Mouse (Mus musculus): ENCODE data around the gene Zc3h10. TPM values are rescaled to one million over a fixed set of nuclear protein-coding genes. Genes with fewer than 3 reads are reported as not detected.

Gene Zc3h10
- total RNA-seq (2021) = 10 to 100 TPM in 1 of 2 experiments, 1 to 10 TPM in 1; 9.1 to 12.0 TPM
- long read RNA-seq, experiment 1, transcript Zc3h10-201 (3 exons, 3,721 nt) = major isoform, 11 of 15 reads
- long read RNA-seq, experiment 1, partial matches to known transcripts = 1 of 15 reads
- long read RNA-seq, experiment 1, other reads (novel, unspliced or antisense) = 3 of 15 reads
- long read RNA-seq, experiment 2, transcript Zc3h10-201 (3 exons, 3,721 nt) = major isoform, 7 of 22 reads
- long read RNA-seq, experiment 2, partial matches to known transcripts = 0 of 22 reads
- long read RNA-seq, experiment 2, other reads (novel, unspliced or antisense) = 12 of 22 reads

DNA sequence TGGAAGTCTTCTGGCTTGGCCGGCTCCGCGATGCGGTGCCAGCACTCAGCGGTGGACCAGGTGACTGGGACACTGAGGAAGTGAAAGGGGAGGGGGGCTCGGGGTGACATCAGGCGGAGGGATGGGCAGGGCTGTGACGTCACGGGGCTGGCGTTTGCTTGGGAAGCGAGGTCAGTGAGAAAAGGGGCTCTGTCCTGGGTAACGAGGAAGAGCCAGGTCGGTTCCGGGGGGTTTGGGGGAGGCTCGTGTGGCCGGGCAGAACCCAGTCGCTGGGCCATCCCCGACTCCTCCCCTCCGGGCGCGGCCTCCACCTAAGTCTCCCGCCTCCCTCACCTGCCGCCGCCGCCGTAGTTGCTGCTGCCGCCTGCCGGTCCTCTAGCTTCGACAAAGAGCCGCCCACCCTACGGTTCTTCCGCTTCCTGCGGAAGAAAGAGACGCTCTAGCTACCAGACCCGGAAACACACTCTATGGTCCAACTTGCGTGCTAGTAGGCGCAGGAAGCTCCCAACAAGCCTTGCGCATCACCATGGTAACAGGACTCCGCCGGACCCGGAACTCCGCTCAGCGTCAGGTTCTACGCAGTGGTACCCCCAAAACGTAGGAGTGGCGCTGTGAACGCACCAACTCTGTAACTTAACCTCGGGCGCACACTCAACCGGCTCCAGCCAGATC is at the start of gene Zc3h10:
Zc3h10 (minus strand) TSS at position 414 of the 672 bp plus-strand sequence.
- DNase-seq (ENCODE audit: low spot score in 2 of 2) = peak; percentile 93 to 98

DNA sequence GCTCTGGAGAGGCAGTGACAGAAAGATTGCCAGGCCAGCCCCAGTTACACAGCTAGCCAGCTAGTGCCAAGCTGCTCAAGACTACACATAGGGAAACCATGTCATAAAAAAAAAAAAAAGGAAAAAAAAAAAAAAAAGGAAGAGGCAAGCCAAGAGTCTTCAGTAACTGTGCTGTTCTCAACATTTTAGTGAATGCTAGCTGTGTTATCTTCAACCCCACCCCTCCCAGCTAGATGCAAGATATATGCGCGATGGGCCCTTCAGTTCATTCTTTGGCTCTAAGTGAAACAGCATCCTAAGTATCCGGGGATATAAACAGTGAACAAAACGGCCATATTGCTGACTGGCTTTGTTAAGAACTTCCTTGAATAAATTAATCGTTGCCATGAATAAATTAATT is 45.2 kb upstream of the Zc3h10 start:
- DNase-seq (ENCODE audit: low spot score in 2 of 2) = no peak

DNA sequence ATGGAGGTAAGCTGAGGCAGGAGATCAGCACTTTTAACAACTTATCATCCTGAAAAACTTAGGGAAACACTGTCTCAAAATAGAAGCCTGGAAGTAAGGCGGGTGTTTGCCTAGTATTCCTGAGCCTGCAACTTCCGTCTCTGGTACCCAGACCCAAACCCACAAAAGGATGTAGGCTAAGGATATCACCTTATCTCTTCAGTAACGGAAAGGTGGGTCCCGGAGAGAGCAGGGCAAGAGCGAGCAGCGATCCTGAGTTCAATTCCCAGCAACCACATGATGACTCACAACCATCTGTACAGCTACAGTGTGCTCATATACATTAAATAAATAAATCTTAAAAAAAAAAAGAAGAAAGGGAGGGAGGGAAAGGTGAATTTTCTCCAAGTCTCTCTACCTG is 43.9 kb upstream of the Zc3h10 start:
- DNase-seq (ENCODE audit: low spot score in 2 of 2) = no peak

DNA sequence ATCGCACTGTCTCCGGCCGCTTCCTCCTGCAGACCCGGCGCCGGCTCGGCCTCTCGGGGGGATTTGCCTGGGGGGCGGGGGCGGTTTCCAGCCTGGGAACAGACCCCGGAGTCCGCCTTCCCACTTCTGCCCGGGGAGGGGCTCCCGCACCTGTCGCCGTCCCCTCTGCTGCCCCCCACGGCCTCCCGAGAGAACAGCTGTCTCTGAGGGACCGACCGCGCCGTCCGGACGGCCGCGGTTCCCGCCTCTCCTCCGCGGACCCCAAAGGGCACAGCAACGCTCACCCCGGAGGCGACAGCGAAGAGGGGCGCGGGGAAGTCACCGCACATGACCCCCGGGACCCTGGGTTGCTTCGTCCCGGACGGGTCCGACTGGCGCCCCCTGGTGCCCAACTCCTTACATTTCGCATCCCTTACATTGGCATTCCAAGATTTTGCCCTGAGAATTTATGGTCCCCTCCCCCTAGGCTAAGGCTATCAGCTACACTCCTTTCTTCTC is 42.7 kb upstream of the Zc3h10 start:
- DNase-seq (ENCODE audit: low spot score in 2 of 2) = peak; percentile 26 to 33

DNA sequence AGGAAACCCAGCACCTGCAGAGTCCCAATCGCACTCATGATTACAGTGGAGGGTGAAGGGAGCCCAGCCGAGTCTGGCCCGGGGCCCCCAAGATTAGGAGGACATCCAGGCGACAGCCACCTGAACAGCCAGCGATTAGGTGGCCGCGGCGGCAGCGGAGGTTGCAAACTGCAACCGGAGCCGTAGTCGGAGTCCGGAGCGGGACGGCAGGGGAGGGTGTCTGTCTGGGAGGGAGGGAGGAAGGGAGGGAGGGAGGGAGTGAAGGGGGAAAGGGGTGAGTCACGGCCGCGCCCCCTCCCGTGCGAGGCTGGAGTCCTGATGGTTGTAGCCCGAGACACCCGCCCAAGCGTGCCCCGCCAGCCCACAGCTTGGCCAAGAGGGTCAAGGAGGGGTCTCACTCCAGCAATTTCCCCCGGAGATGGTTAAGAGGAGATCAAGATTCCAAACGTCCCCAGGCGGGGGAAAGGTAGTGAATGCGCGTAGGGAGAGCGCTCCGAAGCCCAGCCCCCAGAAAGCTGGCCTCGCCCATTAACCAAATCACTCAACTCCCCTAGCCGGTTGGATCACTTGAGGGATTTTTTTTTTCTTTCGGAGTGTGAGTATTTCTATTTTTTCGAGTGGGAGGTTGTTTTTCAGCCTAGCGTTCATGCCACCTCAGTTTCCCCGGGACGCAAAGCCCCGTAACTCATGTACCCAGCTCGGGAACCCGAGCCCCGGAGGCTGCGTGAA is 42.1 kb upstream of the Zc3h10 start, which contains the start of gene Erbb3:
Erbb3 (minus strand) TSS at position 189 of the 729 bp plus-strand sequence.
- no peak for DNase-seq (ENCODE audit: low spot score in 2 of 2)

DNA sequence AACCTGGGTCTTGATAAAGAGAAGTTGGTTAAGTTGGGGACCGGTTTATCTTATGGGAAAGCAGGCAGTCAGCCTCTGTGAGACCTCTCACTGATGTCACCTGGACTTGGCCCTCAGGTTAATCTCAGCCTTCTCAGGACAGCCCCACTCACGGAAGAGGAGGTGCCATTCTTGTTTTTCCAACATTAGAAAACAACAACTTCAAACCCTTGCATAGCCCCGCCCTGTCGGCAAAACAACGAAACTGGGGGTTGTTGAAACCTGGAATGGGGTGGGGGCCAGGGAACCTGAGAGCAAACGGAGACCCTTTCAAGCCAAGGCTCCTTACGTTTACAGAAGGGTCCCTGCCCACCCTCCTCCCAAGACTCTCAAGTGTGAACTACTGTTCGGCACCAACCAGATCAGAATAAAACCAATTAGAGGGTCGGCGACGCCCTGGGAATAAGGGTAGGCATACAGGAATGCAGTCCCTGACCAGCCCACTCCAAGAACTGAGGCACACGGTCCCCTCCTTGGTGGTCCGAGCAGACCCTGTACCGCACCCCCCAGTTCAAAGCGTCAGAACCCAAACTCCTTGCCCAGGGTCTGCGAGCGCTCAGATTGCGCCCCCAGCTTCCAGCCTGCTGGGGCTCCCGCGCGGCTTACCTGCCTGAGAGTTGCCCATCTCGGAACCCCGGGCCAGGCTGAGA is 41.3 kb upstream of the Zc3h10 start:
- no peak for DNase-seq (ENCODE audit: low spot score in 2 of 2)

DNA sequence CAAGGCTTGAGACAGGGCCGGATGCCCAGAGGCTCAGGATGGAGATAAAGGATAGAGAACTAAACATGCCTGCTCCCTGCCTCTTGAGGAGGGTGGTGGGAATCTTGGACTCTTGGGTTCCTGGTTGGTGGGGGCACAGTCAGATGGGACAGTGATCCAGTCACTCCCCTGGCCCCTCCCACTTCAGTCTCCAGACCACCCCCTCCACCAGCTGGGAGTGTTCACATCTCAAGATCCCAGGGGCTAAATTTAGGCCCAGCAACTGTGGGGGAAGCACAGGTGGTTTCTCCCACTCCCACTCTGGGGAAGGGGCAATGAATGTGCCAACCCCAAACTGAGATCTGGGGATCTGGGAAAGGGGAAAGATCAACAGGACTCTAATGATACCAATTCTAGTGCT is 40.6 kb upstream of the Zc3h10 start:
- DNase-seq (ENCODE audit: low spot score in 2 of 2) = no peak

DNA sequence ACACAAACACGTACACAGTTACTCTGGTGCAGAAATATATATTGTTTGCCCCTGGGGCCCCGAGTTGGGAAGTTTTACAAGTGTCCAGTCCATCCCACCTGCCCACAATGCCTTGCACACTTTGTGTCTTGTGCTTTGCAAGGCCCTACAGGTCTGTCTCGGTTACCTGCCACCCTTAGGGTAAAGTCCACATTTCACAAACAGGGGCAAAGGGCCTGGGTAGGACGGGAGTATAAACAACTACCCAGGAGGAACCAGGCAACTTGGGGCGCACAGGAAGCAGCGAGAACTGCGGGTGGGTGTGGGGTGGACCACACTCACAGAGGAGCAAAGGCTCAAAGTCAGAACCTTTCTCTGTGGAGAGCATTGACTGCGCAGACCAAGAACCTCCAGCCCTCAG is 40.1 kb upstream of the Zc3h10 start:
- DNase-seq (ENCODE audit: low spot score in 2 of 2) = no peak

DNA sequence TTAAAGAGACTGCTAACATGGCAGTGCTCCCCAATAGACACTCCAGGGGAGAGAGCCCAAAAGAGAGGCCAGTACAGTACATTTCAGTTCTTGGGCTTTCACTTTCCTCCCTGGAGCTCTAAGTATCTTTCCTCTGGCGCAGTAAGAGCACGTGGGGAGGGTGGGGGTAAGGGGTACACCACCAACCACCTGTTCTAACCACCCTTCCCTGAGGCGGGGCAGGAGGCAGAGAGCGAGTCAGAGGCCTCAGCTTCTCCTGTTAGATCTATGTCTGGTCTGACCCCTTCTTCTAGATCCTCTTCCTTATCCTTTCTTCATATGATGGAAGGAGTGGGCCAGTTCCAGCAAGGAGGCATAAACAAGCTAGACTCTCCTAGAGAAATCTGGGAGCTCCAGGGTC is 39.5 kb upstream of the Zc3h10 start:
- DNase-seq (ENCODE audit: low spot score in 2 of 2) = no peak

DNA sequence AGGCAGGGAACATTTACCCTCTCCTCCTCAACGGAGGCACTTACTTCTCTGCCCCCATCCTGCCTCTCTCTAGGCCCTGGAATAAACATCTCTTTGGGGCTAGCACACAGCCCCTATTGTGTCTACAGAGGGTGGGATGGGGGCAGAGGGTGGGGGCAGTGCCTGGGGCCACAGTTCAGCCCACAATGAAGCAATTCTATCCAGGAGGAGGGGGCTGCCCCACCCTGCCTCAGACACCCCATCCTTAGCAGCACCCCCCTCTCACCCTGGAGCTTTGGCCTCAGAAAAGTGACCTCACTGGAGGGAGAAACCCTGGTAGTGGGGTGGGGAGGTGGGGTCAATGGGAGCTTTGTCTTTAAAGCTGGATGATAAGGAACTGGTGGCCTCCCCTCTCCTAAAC is 39.0 kb upstream of the Zc3h10 start:
- DNase-seq (ENCODE audit: low spot score in 2 of 2) = no peak

DNA sequence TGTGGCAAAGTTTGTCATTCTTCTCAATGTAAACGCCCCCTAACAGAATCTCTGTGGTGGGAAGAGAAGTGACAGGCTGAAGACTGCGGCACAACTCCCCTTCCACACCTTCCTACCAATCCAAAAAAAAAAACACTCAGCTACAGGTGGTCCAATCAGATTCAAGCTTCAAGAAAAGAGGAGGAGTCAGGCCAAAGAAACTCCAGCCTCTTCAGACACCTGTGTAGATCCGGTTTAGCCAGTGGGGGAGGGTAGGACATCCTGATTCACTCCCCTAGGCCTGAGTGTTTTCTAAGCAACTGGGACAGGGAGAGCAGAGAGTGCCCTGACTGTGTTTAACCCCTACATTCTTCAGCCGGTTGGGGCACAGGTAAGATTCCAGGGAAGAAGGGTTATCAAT is 36.8 kb upstream of the Zc3h10 start:
- DNase-seq (ENCODE audit: low spot score in 2 of 2) = no peak

DNA sequence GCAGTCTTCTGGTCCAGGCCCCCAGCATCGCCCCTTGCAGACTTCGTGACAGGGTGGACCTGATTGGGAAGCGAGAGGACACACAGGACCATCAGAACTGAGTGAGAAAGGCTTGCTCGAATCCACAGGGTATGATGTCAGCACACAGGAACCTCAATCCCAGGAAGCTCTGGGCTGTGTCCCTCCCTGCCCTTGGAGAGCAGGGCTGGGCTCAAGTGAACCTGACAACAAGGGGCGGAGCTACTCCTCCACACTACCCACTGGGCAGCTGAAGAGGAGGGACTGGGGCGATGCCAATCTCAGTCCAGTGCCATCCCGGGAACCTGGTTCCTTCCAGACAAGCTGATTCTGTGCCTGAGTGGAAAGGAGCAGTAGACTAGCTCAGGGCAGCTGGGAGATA is 36.1 kb upstream of the Zc3h10 start:
- DNase-seq (ENCODE audit: low spot score in 2 of 2) = no peak

DNA sequence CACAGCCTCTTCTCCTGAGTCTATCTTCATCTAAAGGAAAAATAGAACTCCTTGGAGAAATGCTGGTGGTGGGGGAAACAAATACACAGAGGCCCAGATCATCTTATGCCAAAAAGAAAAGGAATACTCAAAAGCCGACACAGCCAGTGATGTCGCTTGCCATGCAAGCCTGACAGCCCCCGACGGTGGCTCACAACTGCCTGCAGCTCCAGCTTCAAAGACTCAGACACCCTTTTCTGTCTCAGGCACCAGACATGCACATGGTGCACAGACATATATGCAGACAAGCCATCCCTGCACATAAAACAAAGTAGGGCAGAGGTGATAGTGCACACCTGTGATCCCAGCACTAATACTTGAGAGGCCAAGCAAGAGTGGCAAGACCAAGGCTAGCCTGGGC is 32.2 kb upstream of the Zc3h10 start:
- no peak for DNase-seq (ENCODE audit: low spot score in 2 of 2)

DNA sequence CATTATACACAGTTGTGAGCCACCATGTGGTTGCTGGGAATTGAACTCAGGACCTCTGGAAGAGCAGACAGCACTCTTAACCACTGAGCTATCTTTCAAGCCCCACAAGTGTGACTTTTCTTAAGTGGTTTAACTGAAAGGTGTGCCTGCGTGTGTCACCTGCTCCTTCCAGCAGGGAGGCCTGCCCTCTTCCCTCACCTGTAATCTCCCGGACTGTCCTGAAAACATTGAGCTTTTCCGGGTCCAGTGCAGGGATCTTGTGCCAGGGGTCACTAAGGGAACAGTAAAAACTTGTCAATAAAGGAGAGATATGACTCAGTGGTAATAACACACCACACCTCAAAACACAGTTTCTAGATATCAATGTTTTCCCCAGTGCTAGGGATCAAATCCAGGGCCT is 31.7 kb upstream of the Zc3h10 start:
- no peak for DNase-seq (ENCODE audit: low spot score in 2 of 2)

DNA sequence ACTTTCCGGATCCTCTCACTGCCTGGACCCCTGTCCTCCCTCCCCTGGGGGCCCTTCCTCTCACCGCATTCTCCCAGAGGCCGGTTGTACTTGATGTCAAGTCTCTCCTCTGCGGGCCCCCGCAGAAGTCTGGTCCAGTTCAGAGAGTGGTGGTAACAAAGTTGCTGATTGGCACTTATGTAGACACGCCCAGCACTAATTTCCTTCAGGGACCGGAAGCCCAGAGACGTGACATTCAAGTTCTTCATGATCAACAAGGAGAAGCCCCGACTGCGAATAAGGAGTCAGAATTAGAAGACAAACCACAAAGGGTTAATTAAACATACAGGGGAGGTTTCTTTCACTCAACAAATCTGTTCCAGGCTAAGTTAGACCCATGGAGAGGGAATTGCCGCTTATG is 30.8 kb upstream of the Zc3h10 start:
- DNase-seq (ENCODE audit: low spot score in 2 of 2) = no peak

DNA sequence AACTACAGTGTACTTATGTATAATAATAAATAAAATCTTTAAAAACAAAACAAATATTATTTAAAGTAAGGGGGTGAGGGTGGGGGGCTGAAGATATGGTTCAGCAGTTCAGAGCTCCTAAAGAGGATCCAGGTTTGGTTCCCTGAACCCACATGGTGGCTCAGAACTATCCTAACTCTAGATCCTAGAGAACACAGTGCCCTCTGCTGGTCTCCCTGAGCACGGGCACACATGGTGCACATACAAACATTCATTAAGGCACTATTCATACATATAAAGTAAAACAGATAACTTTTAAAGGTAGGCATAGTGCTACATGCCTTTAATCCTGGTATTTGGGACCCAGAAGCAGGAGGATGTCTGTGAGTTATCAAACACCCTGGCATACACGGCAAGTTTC is 27.5 kb upstream of the Zc3h10 start:
- no peak for DNase-seq (ENCODE audit: low spot score in 2 of 2)

DNA sequence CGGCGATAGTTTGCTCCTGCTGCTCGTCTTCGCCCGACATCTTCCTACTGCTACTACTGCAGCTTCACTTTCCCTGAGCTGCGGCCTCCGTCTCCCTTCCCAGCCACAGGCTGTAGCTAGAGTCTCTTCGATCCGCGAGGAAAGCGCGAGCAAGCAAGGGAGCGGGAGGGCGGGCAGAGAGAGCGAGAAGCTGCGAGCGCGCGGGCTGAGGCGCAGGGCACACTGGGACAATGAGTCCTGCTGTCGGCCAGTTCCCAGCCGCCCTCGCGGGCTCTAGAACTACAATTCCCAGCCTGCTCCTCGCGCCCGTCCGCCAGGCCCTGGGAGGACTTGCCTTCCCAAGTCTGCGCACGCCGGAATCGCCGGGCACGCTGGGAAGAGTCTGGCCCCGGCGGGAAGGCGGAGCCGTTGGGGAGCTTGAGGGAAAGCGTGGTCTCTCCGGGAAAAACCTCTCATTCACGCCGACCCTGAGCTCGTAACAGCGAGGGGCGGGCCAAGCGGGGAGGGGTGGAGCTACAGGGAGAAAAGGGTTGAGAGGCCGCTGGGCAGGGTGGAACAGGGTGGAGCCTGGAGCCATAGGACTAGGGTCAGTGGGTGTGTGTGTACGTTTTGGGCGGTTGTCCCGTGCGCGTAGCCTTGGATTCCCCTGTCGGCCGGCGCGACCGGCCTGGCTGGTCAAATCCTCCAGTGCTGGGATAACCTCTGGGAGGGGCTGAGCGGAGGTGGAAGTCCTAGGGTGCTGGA is 18.4 kb upstream of the Zc3h10 start, which contains the start of gene Pa2g4:
Pa2g4 (minus strand) TSS at position 200 of the 744 bp plus-strand sequence.
- DNase-seq (ENCODE audit: low spot score in 2 of 2) = peak; percentile 97 to 99

DNA sequence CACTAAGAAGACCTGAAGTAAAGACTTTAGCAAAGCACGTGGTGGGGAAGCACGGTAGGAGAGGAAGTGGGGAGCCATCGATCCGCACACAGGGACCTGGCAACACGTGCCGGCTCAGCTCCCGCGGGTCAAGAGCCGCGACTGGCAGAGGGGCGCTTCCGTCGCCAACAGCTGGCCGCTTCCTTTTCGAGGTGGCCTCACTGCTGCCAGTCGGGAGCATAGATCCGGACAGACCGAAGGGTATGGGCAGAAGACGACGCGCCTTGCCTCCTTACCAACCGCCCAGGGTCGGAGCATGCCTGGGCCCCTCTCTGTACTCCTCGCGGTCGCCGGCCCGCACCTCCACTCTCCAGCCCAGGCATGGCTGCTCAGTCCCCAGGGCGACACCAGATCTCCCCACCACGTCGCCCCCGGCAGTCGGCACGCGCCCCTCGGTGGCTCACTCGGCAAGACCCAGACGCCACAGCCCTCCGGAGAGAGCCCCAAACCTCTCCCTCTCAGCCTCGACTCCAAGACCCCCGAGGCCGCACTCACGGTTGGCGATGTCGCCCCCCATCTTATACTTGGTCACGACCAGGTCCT is 17.7 kb upstream of the Zc3h10 start:
- no peak for DNase-seq (ENCODE audit: low spot score in 2 of 2)

DNA sequence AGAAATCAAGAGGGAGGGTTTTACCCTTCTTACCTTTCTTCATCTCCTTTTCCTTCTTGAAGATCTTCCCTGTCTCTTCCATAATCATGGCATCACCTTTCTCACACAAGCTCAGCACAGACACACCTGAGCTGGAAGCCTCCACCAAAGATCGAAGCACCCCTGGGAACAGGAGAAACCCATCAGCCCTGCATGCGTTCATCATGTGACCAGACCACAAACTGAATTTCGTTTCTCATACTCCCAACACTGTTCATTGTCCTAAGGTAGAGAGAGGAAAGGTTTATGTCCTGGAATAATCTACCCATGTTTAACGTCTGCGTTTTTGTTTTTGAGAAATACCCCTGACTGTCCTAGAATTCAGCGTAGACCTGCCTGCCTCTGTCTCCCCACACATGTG is 16.0 kb upstream of the Zc3h10 start:
- no peak for DNase-seq (ENCODE audit: low spot score in 2 of 2)

DNA sequence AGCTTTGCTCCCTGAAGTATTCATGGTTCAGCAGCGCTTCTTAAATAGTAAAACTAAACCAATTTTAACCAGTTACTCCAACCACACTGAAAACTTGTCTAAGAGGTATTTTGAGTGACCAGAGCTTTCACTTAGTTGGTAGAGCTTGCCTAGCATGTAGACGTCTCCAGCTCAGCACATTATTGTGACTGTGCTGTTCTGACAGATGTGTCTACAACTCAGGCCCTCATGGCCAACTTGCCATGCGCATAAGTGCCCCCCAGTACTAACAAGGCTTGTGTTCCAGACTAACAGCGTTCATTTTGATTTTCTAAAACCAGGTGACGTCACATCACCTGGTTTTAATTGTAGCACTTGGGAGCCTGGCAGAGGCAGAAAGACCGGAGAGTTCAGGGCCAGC is 9.4 kb upstream of the Zc3h10 start:
- DNase-seq (ENCODE audit: low spot score in 2 of 2) = no peak

Measured in layer of hippocampus, postnatal 14 days (tissue).